Mouse (Mus musculus) urinary bladder, postnatal 10 days (tissue): ENCODE measurements around the gene Dpyd.

Experiments used
- DNase-seq: peaks from one replicate; pipeline ENCODE4 v3.0.0; 2022; ENCODE audit warnings: low spot score

Dpyd gene

GRCm38 (mm10) chr3:119095223-119095886, 533.4 kb downstream of the Dpyd start:
- DNase-seq = no peak

GRCm38 (mm10) chr3:119126003-119126402, 564.1 kb downstream of the Dpyd start:
- no peak for DNase-seq

GRCm38 (mm10) chr3:119128076-119128475, 566.1 kb downstream of the Dpyd start:
- DNase-seq = no peak

GRCm38 (mm10) chr3:119143034-119143433, 581.1 kb downstream of the Dpyd start:
- DNase-seq = no peak

GRCm38 (mm10) chr3:119144788-119145187, 582.9 kb downstream of the Dpyd start:
- no peak for DNase-seq

- DNase-seq = no peak
Observed at GRCm38 (mm10) chr3:119154604-119155444, 592.9 kb downstream of the Dpyd start.

- DNase-seq = no peak
Observed at GRCm38 (mm10) chr3:119158670-119159069, 596.7 kb downstream of the Dpyd start.

GRCm38 (mm10) chr3:119165691-119166090, 603.8 kb downstream of the Dpyd start:
- no peak for DNase-seq

- DNase-seq = no peak
Observed at GRCm38 (mm10) chr3:119168166-119168565, 606.2 kb downstream of the Dpyd start.

- no peak for DNase-seq
Observed at GRCm38 (mm10) chr3:119168661-119169060, 606.7 kb downstream of the Dpyd start.

GRCm38 (mm10) chr3:119183261-119183660, 621.3 kb downstream of the Dpyd start:
- DNase-seq = no peak

GRCm38 (mm10) chr3:119194071-119194470, 632.1 kb downstream of the Dpyd start:
- DNase-seq = no peak

GRCm38 (mm10) chr3:119195613-119196012, 633.7 kb downstream of the Dpyd start:
- DNase-seq = no peak

- DNase-seq = no peak
Observed at GRCm38 (mm10) chr3:119220763-119221412, 659.0 kb downstream of the Dpyd start.

GRCm38 (mm10) chr3:119243181-119243580, 681.3 kb downstream of the Dpyd start:
- DNase-seq = no peak

GRCm38 (mm10) chr3:119256516-119256915, 694.6 kb downstream of the Dpyd start:
- DNase-seq = no peak

- no peak for DNase-seq
Observed at GRCm38 (mm10) chr3:119275241-119275640, 713.3 kb downstream of the Dpyd start.

GRCm38 (mm10) chr3:119280671-119281070, 718.7 kb downstream of the Dpyd start:
- DNase-seq = no peak

GRCm38 (mm10) chr3:119314693-119315092, 752.8 kb downstream of the Dpyd start:
- no peak for DNase-seq

GRCm38 (mm10) chr3:119329063-119329462, 767.1 kb downstream of the Dpyd start:
- DNase-seq = no peak

GRCm38 (mm10) chr3:119333335-119334305, 771.7 kb downstream of the Dpyd start:
- DNase-seq = no peak
